ENCODE assay signal across 8 mouse cellular contexts in the genomic region with DNA sequence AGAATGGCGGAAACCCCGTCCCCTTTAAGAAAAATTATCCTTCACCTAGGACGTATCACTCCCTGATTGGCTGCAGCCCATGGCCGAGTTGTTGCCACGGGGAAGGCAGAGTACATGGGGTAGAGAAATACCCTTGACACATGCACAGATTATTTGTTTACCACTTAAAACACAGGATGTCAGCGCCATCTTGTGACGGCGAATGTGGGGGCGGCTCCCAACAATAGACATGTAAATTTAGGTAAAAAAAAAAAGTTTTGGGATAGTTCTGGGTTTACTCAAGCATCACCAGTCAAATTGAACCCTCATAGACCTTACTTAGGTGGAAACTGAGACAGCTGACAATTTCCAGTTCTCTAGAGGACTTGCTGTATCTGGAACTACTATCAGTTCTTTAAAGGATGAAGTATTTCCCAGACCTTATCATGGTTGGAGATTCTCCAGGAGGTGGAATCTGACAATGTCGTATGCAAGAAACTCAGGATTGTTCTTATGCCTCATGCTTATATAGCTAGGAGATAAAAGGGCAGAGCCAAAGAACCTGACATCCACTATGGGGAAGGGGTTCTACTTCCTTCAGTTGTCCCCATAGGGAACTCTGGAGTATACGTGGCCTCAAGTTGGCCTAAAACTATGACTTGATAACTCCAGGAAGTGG. TPM values are rescaled to one million over a fixed set of nuclear protein-coding genes. Genes with fewer than 3 reads are reported as not detected.
DNase-seq lines count a peak whose midpoint lies in the region; ATAC-seq and TF ChIP-seq lines count a peak whose summit lies in the region.

No protein-coding gene starts in this region.

- 56% methylated on average over 11 of the region's 11 CpGs for WGBS in heart, embryonic 15.5 days
- WGBS in embryonic facial prominence, embryonic 15.5 days: 44% methylated on average over 11 of the region's 11 CpGs
- WGBS in liver, embryonic 13.5 days (ENCODE audit: insufficient replicate concordance): 52% methylated on average over 11 of the region's 11 CpGs

- no peak overlapping the region for H3K27ac ChIP-seq in heart, embryonic 15.5 days
- H3K27ac ChIP-seq in CH12.LX (ENCODE audit: insufficient read depth, low read depth): no peak overlapping the region
- peak overlapping the region; percentile 58; the same call in 1 of the 2 replicates for H3K27ac ChIP-seq in embryonic facial prominence, embryonic 15.5 days (replicated peaks)
- no peak overlapping the region for H3K27ac ChIP-seq in liver, embryonic 13.5 days

- ATAC-seq in heart, embryonic 15.5 days (replicated peaks; ENCODE audit: insufficient number of reproducible peaks, insufficient read depth, low FRiP score, low read depth): no peak
- no peak; the same call in 1 of the 2 replicates for ATAC-seq in embryonic facial prominence, embryonic 15.5 days (ENCODE audit: insufficient number of reproducible peaks, low FRiP score, low TSS enrichment, low read depth)
- no peak for ATAC-seq in liver, embryonic 13.5 days (ENCODE audit: low read depth)

- peaks cover 3% of the 10 kb centered on the region; the same call in 1 of the 2 replicates for H3K27me3 ChIP-seq in heart, embryonic 15.5 days
- no peaks in the 10 kb centered on the region for H3K27me3 ChIP-seq in CH12.LX (replicated peaks)
- no peaks in the 10 kb centered on the region for H3K27me3 ChIP-seq in embryonic facial prominence, embryonic 15.5 days
- no peaks in the 10 kb centered on the region for H3K27me3 ChIP-seq in liver, embryonic 13.5 days

- dilution Hi-C loops in CH12.LX (cut with MboI; ENCODE audit: extremely low pct_ligation_motif_present, extremely low pct_unique_long_range_greater_than_20kb, low sequenced_read_pairs): no loop called here

- no peak for TF ChIP-seq POLR2A in CH12.LX (IDR thresholded peaks at IDR 0.05; ENCODE audit: low read depth, low read length)

- in situ Hi-C loops in CH12.LX (cut with MboI; ENCODE audit: low pct_ligation_motif_present, low pct_unique_long_range_greater_than_20kb, low sequenced_read_pairs): no loop called here

- H3K4me3 ChIP-seq in heart, embryonic 15.5 days: peak overlapping the region; percentile 36
- H3K4me3 ChIP-seq in CH12.LX (replicated peaks in 1 of 3; ENCODE audit: low read depth in 2 of 3, low read length in 2 of 3, poor library complexity in 1 of 3): no peak overlapping the region
- H3K4me3 ChIP-seq in embryonic facial prominence, embryonic 15.5 days (replicated peaks): peak overlapping the region; percentile 36
- no peak overlapping the region for H3K4me3 ChIP-seq in liver, embryonic 13.5 days (replicated peaks)

- no peaks in the 10 kb centered on the region for H3K79me2 ChIP-seq in CH12.LX (replicated peaks; ENCODE audit: control insufficient read depth, extremely low read depth, insufficient read depth, poor library complexity, severe bottlenecking)

- no peak overlapping the region for H3K9ac ChIP-seq in heart, embryonic 15.5 days
- H3K9ac ChIP-seq in CH12.LX (ENCODE audit: insufficient read depth, low read depth): no peak overlapping the region
- no peak overlapping the region for H3K9ac ChIP-seq in embryonic facial prominence, embryonic 15.5 days
- H3K9ac ChIP-seq in liver, embryonic 13.5 days: no peak overlapping the region

- no peaks in the 10 kb centered on the region for H3K9me3 ChIP-seq in heart, embryonic 15.5 days (replicated peaks)
- H3K9me3 ChIP-seq in CH12.LX (replicated peaks; ENCODE audit: low read length): no peaks in the 10 kb centered on the region
- no peaks in the 10 kb centered on the region for H3K9me3 ChIP-seq in embryonic facial prominence, embryonic 15.5 days (replicated peaks)
- H3K9me3 ChIP-seq in liver, embryonic 13.5 days (replicated peaks): no peaks in the 10 kb centered on the region

- H3K36me3 ChIP-seq in heart, embryonic 15.5 days: no peaks in the 10 kb centered on the region
- no peaks in the 10 kb centered on the region for H3K36me3 ChIP-seq in CH12.LX (replicated peaks in 1 of 2; ENCODE audit: control insufficient read depth in 1 of 2, insufficient read depth in 1 of 2, low read length in 1 of 2)
- no peaks in the 10 kb centered on the region for H3K36me3 ChIP-seq in embryonic facial prominence, embryonic 15.5 days
- H3K36me3 ChIP-seq in liver, embryonic 13.5 days: no peaks in the 10 kb centered on the region

- no peaks in the 10 kb centered on the region for H3K4me1 ChIP-seq in heart, embryonic 15.5 days (replicated peaks)
- peaks cover 0 to 6% of the 10 kb centered on the region in 2 experiments; a peak in 2 of 4 replicates for H3K4me1 ChIP-seq in CH12.LX (ENCODE audit: control insufficient read depth in 1 of 2, insufficient read depth in 2 of 2)
- 0 out of 2 replicates have a peak, but pooled peaks cover 3% of the 10 kb centered on the region for H3K4me1 ChIP-seq in embryonic facial prominence, embryonic 15.5 days
- H3K4me1 ChIP-seq in liver, embryonic 13.5 days (replicated peaks): no peaks in the 10 kb centered on the region

- peak; percentile 6 for TF ChIP-seq RAD21 in CH12.LX (IDR thresholded peaks at IDR 0.05; ENCODE audit: low read depth, low read length)

- DNase-seq in heart, postnatal 25 days (ENCODE audit: low spot score): no peak
- no peak for DNase-seq in CH12.LX (ENCODE audit: extremely low read depth)
- peak; percentile 7 for DNase-seq in liver, embryonic 13.5 days
- DNase-seq in c-Kit-positive CD71-positive TER-119-positive erythroid progenitor cells, embryonic 14.5 days (ENCODE audit: low spot score): no peak
- DNase-seq in frontal cortex, adult 2 months (ENCODE audit: extremely low spot score in 1 of 2, low spot score in 1 of 2): no peak
- DNase-seq in left cerebral cortex, postnatal 4 days: no peak

- intact Hi-C loops in heart, postnatal 25 days (cut with DNase I): no loop called here
- intact Hi-C loops in left cerebral cortex, postnatal 4 days (cut with DNase I): no loop called here

- H3K4me2 ChIP-seq in heart, embryonic 15.5 days: peak overlapping the region; percentile 42
- no peak overlapping the region for H3K4me2 ChIP-seq in CH12.LX (ENCODE audit: insufficient read depth, low read depth, poor library complexity, severe bottlenecking)
- peak overlapping the region; percentile 36 for H3K4me2 ChIP-seq in embryonic facial prominence, embryonic 15.5 days (replicated peaks)
- no peak overlapping the region for H3K4me2 ChIP-seq in liver, embryonic 13.5 days

- peak in 1 of 2 experiments; percentile 26; a peak in 1 of 4 replicates for TF ChIP-seq CTCF in CH12.LX (conservative IDR thresholded peaks at IDR 0.05 in 1 of 2, IDR thresholded peaks at IDR 0.05 in 1 of 2; ENCODE audit: low read depth in 2 of 2, low read length in 2 of 2)

- no peak for TF ChIP-seq EP300 in CH12.LX (IDR thresholded peaks at IDR 0.05; ENCODE audit: low read length)

TF ChIP-seq in CH12.LX, 34 proteins besides CTCF, POLR2A, EP300 and RAD21:
- TF ChIP-seq ZNF384 (IDR thresholded peaks at IDR 0.05; ENCODE audit: low read depth, low read length) (peak; percentile 59; the same call in 1 of the 2 replicates), JUND (conservative IDR thresholded peaks at IDR 0.05; ENCODE audit: low read depth, low read length) (no peak)

RNA-seq across cellular contexts. Expression of a gene that starts 35.8 kb away (rescaled TPM):
- 197 and 230 TPM in 2 replicates for polyA plus RNA-seq in heart, embryonic 15.5 days (2015; fragmentation: Nextera tagmentation; extraction: Ambion mirVana)
- total RNA-seq in heart, postnatal 25 days (2021): 100 to 1,000 TPM; 129 to 137 TPM
- 108 and 130 TPM in 2 replicates for total RNA-seq in CH12.LX (2012; rRNA removed)
- 173 and 187 TPM in 2 replicates for total RNA-seq in CH12.LX (2014; rRNA removed)
- 137 and 142 TPM in 2 replicates for polyA plus RNA-seq in CH12.LX (2012; ENCODE audit: insufficient read length, low read depth)
- polyA plus RNA-seq in embryonic facial prominence, embryonic 15.5 days (2015; fragmentation: Nextera tagmentation; extraction: Ambion mirVana): 223 and 232 TPM in 2 replicates
- polyA plus RNA-seq in liver, embryonic 13.5 days (2015; fragmentation: Nextera tagmentation; extraction: Ambion mirVana): 89.7 and 98.1 TPM in 2 replicates
- 167 and 173 TPM in 2 replicates for polyA plus RNA-seq in frontal cortex, adult 2 months (2012; rRNA removed)
- total RNA-seq in left cerebral cortex, postnatal 4 days (2021): 100 to 1,000 TPM; 200 to 204 TPM

Comparison
In these comparisons a context has a peak if more than half of its experiments do, and no peak if none do; other contexts are left out.
1. H3K4me2 ChIP-seq: peak in heart, embryonic 15.5 days (single experiment) and embryonic facial prominence, embryonic 15.5 days (single experiment); none in CH12.LX (single experiment) and liver, embryonic 13.5 days (single experiment).
2. H3K4me3 ChIP-seq: peak in heart, embryonic 15.5 days (single experiment) and embryonic facial prominence, embryonic 15.5 days (single experiment); none in CH12.LX (0 of 3) and liver, embryonic 13.5 days (single experiment).